Mouse (Mus musculus): ENCODE measurements around the gene Wdr92. TPM values are rescaled to one million over a fixed set of nuclear protein-coding genes. Genes with fewer than 3 reads are reported as not detected.

Gene Wdr92
- 26.5 and 31.6 TPM in 2 replicates for polyA plus RNA-seq (2015; fragmentation: Nextera tagmentation; extraction: Ambion mirVana)

DNA sequence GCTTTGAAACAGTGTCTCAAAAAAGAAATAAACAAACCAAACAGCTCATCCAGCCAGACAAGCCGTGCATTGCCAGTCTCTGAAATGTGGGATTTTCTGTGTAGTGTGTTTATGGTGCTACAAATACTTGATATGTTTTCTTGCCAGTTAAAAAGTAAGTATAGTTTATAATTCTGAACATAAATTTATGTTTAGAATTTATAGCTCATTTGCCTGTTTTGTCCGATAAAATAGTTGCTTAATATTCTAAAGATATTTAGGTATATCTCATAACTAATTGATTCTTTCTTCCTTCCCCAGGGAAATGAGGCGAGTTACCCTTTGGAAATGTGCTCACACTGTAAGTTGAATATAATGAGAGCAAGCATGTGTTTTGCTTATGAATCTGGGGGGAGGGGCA, at the start of gene Wdr92:
TSS of gene Wdr92 (plus strand) at position 301 of the 400 bp plus-strand sequence.
- Histone ChIP-seq H3K27me3 (no peaks in the 10 kb centered on the region), H3K4me3 (no peak within 1 kb of the TSS), H3K4me2 (no peak within 1 kb of the TSS), H3K9me3 (no peaks in the 10 kb centered on the region), H3K9ac (no peak within 1 kb of the TSS), H3K27ac (no peak within 1 kb of the TSS), H3K4me1 (no peaks in the 10 kb centered on the region), H3K36me3 (peaks cover 5% of the 10 kb centered on the region; the same call in 1 of the 2 replicates)
- 76% methylated on average over 3 of the region's 3 CpGs for WGBS
- no peak for ATAC-seq (ENCODE audit: insufficient number of reproducible peaks, insufficient read depth, low FRiP score, low TSS enrichment, low read depth)

DNA sequence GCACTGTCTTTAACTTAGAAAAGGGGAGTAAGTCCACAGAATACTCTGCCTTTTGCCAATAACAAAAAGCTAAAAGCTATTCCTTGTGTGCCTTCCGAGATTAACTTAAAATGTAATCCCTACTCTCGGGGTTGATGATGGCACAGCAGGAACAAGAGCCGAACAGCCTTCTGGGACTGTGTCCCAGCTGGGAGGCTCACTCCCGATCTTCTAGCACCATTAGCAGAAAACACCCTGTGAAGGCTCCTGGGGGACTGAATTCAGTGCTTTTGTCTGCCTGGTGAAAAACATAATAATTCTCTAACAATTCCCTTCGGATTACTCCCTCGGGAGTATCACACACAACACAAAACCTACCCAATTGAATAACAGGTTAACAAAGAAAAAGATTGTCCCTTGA, 46.3 kb upstream of the Wdr92 start:
- no peaks in the 10 kb centered on the region for H3K36me3 ChIP-seq
- no peak overlapping the region for H3K9ac ChIP-seq
- no peaks in the 10 kb centered on the region for H3K4me1 ChIP-seq
- no peaks in the 10 kb centered on the region for H3K9me3 ChIP-seq
- no peak overlapping the region for H3K4me2 ChIP-seq
- H3K27me3 ChIP-seq = no peaks in the 10 kb centered on the region
- H3K27ac ChIP-seq = no peak overlapping the region
- no peak for ATAC-seq (ENCODE audit: insufficient number of reproducible peaks, insufficient read depth, low FRiP score, low TSS enrichment, low read depth)
- WGBS = 27% methylated on average over 6 of the region's 6 CpGs
- no peak overlapping the region for H3K4me3 ChIP-seq

DNA sequence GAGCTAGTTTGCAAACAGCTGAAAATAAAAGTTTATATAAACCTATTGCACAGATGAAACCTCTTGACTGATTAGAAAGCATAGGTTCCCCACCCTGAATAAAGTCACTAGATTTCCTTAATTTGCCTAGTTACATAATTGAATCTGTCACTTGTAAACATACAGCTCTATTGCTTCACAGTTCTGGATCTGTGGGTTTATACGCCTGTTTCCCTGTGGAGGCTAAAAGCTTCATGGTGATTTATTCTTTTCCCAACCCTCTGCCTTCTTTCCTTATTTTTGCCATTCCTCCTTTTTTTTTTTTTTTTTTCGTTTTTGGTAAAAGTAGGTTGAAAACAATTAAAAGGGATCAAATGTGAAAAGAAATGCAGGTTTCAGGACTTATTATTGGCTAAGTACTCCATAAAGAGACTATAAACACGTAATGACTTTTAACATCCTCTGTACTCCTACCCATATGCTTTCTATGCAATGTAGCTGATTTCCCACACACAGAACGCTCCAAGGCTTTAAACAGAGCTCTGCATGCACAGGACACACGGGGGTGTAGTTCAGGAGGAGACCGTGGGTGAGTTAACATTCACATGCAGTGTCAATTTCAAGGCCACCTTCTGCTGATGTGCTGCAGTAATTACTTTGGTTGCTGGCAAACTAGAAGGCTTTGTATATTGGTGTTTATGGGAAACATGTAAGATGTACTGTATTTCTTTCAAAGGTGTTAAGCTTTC, 43.4 kb upstream of the Wdr92 start:
- no peaks in the 10 kb centered on the region for H3K4me1 ChIP-seq
- no peak overlapping the region for H3K9ac ChIP-seq
- H3K4me2 ChIP-seq = no peak overlapping the region
- ATAC-seq (ENCODE audit: insufficient number of reproducible peaks, insufficient read depth, low FRiP score, low TSS enrichment, low read depth) = no peak
- no peak overlapping the region for H3K4me3 ChIP-seq
- 58% methylated on average over 6 of the region's 6 CpGs for WGBS
- H3K27ac ChIP-seq = no peak overlapping the region
- H3K27me3 ChIP-seq = no peaks in the 10 kb centered on the region
- H3K9me3 ChIP-seq = no peaks in the 10 kb centered on the region
- H3K36me3 ChIP-seq = no peaks in the 10 kb centered on the region

DNA sequence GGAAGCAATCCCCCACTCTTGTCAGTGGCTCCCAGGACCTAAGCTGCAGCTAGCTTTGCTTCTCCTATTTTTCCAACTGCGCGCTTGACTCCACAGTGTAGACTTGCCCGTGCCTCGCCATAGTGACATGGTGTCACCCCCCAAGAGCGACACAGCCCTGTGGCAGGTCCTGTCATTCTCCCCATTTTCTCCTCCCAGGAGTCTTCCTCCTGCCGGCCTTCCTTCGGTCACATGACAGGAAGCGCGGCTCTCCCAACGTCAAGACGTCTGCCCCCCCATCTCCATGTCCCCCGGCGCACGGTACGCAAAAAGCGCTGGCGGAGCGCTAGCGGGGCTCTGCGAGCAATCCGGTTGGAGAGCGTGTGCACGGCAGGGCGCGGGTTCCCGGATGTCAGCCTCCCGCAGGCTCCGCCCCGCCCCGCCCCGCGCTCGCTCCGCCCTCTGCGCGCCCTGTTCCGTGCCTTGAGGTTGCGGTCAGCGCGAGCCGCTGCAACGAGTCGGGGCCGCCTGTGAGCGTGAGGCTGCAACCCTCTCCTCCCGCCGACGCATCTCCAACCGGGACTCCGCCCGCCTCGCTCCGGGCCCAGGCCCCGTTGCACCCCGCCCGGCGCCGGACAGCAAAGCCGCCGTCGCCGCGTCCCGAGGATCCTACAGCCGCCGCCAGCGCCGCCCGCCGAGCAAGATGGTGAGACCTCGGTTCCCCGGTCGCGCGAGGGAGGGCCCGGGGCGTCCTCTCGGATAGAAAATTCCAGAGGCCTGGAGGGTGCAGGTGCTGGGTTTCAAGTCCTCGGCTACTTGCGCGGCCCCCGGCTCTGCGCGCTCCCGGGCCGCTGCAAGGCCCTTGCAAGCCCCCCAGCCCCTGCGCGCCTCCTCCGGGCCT, 22.8 kb upstream of the Wdr92 start, which contains the start of gene Ppp3r1:
TSS of gene Ppp3r1 (plus strand) at position 406 of the 880 bp plus-strand sequence.
- WGBS = under 1% methylated on average over 88 of the region's 89 CpGs
- peak within 1 kb of the TSS; percentile 98 for H3K4me3 ChIP-seq
- H3K4me1 ChIP-seq = peaks cover 30% of the 10 kb centered on the region
- peak within 1 kb of the TSS; percentile 98 for H3K27ac ChIP-seq
- H3K4me2 ChIP-seq = peak within 1 kb of the TSS; percentile 80
- H3K9ac ChIP-seq = peak within 1 kb of the TSS; percentile 99
- H3K9me3 ChIP-seq = no peaks in the 10 kb centered on the region
- no peaks in the 10 kb centered on the region for H3K27me3 ChIP-seq
- H3K36me3 ChIP-seq = no peaks in the 10 kb centered on the region
- peak; percentile 98 for ATAC-seq (ENCODE audit: insufficient number of reproducible peaks, insufficient read depth, low FRiP score, low TSS enrichment, low read depth)

DNA sequence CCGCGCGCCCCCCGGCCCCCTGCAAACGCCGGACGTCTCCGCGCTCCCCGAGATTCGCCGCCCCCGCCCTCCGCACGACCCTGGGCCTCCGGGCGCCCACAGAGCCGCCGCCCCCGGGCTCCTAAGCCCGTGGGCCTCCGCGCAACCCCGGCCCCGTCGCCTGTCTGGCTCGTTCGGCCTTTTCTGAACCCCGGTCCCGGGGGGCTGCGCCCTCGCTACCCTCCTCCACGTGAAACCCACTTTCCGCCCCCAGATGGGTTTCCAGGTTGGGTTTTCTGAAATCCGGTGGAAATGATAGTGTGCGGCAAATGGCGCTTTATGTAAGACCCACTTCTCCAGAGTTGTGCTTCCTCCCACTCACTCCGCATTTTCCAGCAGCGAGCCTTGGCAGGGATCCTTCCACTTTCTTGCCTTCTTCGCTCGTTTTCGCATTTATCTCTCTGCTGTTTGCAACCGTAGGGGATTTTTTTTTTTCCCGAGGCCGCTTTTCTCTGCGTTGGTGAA, 22.1 kb upstream of the Wdr92 start:
- WGBS = under 1% methylated on average over 35 of the region's 46 CpGs
- Histone ChIP-seq H3K9me3 (no peaks in the 10 kb centered on the region), H3K4me1 (peaks cover 31% of the 10 kb centered on the region), H3K9ac (peak overlapping the region; percentile 99), H3K36me3 (no peaks in the 10 kb centered on the region), H3K27ac (peak overlapping the region; percentile 98), H3K4me3 (peak overlapping the region; percentile 98), H3K27me3 (no peaks in the 10 kb centered on the region), H3K4me2 (peak overlapping the region; percentile 80)
- ATAC-seq (ENCODE audit: insufficient number of reproducible peaks, insufficient read depth, low FRiP score, low TSS enrichment, low read depth) = no peak; the same call in 1 of the 2 replicates

DNA sequence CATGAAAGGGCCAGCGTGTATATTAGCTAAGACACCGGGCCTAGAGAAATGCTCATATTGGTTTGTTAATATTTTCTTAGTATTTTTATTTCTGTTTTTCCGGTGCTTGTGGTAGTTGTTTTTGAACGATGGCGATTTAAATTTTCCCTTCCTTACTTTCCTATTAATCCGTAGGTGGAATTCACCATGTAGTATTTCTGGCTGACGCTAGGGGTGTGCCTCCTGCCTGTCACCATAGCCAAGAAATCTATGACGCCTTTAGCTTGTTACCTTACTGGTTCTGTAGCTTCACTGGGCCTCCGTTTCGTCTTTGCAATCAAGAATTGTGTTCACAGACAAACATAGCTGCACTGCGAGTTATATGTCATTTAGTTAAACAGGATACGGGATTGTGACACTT, 21.7 kb upstream of the Wdr92 start:
- Histone ChIP-seq H3K9ac (peak overlapping the region; percentile 99), H3K36me3 (no peaks in the 10 kb centered on the region), H3K4me3 (peak overlapping the region; percentile 98), H3K9me3 (no peaks in the 10 kb centered on the region), H3K4me1 (peaks cover 31% of the 10 kb centered on the region), H3K4me2 (peak overlapping the region; percentile 80), H3K27me3 (no peaks in the 10 kb centered on the region), H3K27ac (peak overlapping the region; percentile 98)
- no peak for ATAC-seq (ENCODE audit: insufficient number of reproducible peaks, insufficient read depth, low FRiP score, low TSS enrichment, low read depth)
- 2% methylated on average over 12 of the region's 12 CpGs for WGBS

DNA sequence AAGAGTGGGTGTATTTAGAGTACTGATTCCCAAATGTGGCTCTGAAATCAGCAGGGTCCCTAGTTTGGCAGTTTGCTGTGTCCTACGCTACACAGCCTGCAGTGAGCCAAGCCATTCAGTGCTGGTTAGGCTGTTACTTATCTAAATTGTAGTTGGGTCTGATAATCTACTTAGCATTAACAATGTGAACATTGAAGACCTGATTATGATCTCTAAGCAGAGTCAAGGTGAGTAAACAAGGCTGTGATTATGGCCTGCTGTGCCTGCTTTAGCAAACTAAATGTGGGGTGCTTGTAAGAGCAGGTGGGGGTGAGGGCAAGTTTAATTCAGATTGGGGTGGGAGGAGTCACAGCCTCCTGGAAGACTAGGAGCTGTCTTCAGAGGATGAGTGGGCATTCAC, 18.0 kb upstream of the Wdr92 start:
- Histone ChIP-seq H3K9ac (no peak overlapping the region), H3K4me3 (no peak overlapping the region), H3K9me3 (no peaks in the 10 kb centered on the region), H3K27ac (no peak overlapping the region), H3K4me2 (no peak overlapping the region), H3K27me3 (no peaks in the 10 kb centered on the region), H3K4me1 (peaks cover 36% of the 10 kb centered on the region), H3K36me3 (no peaks in the 10 kb centered on the region)
- ATAC-seq (ENCODE audit: insufficient number of reproducible peaks, insufficient read depth, low FRiP score, low TSS enrichment, low read depth) = no peak
- WGBS = 88% methylated on average over 1 of the region's 1 CpGs

DNA sequence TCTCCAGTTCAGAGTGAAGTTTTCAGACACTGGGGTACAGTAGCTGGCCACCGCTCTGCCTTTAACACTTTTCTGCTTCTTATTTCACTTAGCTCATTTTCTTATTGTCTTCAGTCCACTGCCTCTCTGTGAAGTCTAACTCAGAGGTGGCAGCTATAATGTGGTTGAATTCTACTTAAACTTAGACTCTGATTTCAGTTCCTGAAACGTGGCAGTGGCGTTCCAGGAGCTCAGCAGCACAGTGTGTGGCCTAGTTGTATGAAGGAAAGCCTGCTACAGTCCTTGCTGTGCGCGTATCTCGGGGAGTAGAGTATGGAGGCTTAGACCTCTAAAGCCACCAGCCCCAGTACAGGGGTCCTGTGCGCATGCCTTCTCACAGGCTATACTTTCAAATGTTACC, 15.3 kb upstream of the Wdr92 start:
- Histone ChIP-seq H3K27ac (no peak overlapping the region), H3K9me3 (no peaks in the 10 kb centered on the region), H3K27me3 (no peaks in the 10 kb centered on the region), H3K36me3 (no peaks in the 10 kb centered on the region), H3K4me1 (peaks cover 23% of the 10 kb centered on the region), H3K4me3 (no peak overlapping the region), H3K9ac (no peak overlapping the region), H3K4me2 (no peak overlapping the region)
- ATAC-seq (ENCODE audit: insufficient number of reproducible peaks, insufficient read depth, low FRiP score, low TSS enrichment, low read depth) = no peak
- 86% methylated on average over 7 of the region's 7 CpGs for WGBS

DNA sequence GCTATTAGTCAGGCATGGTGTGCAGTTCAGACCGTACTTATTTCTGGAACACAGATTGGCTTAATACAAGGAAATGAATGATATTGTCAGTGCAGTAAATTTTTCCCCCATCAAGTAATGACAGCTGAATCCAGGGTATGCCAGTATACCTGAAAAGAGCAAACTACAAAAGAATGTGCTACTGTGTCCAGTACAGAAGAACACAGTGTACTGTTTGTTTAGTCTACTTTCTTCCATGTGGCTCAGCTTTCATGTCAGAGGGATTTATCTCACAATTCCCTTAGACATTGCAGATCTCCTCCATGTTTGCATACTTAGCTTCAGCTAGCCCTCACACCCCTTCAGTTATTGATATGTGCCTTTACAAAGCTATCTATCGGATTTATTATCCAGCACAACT, 12.6 kb upstream of the Wdr92 start:
- H3K4me2 ChIP-seq = no peak overlapping the region
- 0 out of 2 replicates have a peak, but pooled peaks cover 4% of the 10 kb centered on the region for H3K9me3 ChIP-seq
- H3K27me3 ChIP-seq = no peaks in the 10 kb centered on the region
- WGBS = 82% methylated on average over 2 of the region's 2 CpGs
- peaks cover 12% of the 10 kb centered on the region for H3K36me3 ChIP-seq
- no peak overlapping the region for H3K27ac ChIP-seq
- peaks cover 5% of the 10 kb centered on the region; the same call in 1 of the 2 replicates for H3K4me1 ChIP-seq
- H3K9ac ChIP-seq = no peak overlapping the region
- no peak overlapping the region for H3K4me3 ChIP-seq
- ATAC-seq (ENCODE audit: insufficient number of reproducible peaks, insufficient read depth, low FRiP score, low TSS enrichment, low read depth) = no peak

DNA sequence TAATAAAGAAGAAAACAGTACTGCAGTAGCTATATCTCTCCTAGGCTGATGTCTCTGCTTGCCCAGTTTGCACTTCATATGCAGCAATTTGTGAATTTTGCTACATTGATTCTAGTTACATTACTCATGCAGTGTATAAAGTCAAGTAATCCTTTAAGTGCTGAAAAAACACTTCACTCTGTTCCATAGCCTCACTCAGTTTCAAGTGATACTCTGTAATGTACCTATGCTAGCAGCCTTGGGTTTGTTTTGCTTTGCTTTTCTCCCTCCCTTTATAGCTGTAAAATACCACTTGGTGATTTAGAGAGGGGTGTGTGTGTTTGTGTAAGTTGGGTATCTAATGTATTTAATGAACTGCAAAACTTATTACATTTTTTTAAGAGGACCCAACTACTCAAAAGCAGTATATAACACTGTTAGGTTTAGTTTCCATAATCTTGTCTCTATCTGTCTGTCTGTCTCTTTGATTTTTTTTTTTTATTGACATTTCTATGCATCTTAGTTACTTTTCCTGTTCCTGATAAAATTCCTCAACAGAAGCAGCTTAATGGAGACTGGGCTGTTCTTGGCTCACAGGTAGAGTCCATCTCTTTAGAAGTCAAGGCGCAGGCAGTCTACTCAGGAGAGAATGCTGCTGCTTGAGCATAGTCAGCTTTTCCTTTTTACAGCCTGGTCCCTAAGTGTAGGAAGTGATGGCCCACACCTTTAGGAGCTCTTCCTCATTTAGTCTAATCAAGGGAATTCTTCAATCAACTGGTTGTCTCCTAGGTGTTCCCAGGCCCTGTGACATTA, 10.8 kb upstream of the Wdr92 start:
- no peak for ATAC-seq (ENCODE audit: insufficient number of reproducible peaks, insufficient read depth, low FRiP score, low TSS enrichment, low read depth)
- no peak overlapping the region for H3K4me2 ChIP-seq
- no peaks in the 10 kb centered on the region for H3K27me3 ChIP-seq
- WGBS = 98% methylated on average over 1 of the region's 1 CpGs
- no peak overlapping the region for H3K4me3 ChIP-seq
- H3K9ac ChIP-seq = no peak overlapping the region
- peaks cover 14% of the 10 kb centered on the region for H3K36me3 ChIP-seq
- H3K27ac ChIP-seq = no peak overlapping the region
- H3K9me3 ChIP-seq = 0 out of 2 replicates have a peak, but pooled peaks cover 5% of the 10 kb centered on the region
- H3K4me1 ChIP-seq = peaks cover 5% of the 10 kb centered on the region; the same call in 1 of the 2 replicates

DNA sequence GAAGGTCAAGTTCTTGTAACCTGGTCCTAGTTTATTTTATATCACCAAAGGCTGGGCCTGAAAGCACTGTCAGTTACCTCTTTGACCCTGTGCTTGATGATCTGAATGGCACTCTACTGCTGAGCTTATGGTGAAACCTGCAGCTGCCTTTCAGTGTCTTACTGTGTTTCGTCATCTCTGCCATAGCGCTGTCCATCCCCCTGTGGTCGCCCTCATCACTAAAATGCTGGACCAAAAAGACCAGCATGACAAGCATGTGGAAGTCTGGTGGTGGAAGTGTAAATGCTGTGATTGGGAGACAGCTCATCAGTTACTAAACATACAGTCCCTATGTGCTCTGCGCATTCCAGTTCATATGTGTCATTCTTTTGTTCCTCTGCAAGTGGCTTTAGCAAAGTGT, 9.6 kb upstream of the Wdr92 start:
- Histone ChIP-seq H3K4me1 (peaks cover under 1% of the 10 kb centered on the region; the same call in 1 of the 2 replicates), H3K9ac (no peak overlapping the region), H3K4me3 (no peak overlapping the region), H3K9me3 (0 out of 2 replicates have a peak, but pooled peaks cover 5% of the 10 kb centered on the region), H3K36me3 (peaks cover 14% of the 10 kb centered on the region), H3K27ac (no peak overlapping the region), H3K4me2 (no peak overlapping the region), H3K27me3 (no peaks in the 10 kb centered on the region)
- no peak for ATAC-seq (ENCODE audit: insufficient number of reproducible peaks, insufficient read depth, low FRiP score, low TSS enrichment, low read depth)
- 95% methylated on average over 4 of the region's 4 CpGs for WGBS

All from embryonic facial prominence, embryonic 13.5 days (tissue).